Mouse (Mus musculus): ENCODE data around the gene Ccdc28a.

Ccdc28a gene

GRCm38 (mm10) chr10:18234560-18235401, at the start of gene Ccdc28a:
Ccdc28a (minus strand) TSS chr10:18234998.
- peak; percentile 96 for DNase-seq (ENCODE audit: low spot score)

DNA sequence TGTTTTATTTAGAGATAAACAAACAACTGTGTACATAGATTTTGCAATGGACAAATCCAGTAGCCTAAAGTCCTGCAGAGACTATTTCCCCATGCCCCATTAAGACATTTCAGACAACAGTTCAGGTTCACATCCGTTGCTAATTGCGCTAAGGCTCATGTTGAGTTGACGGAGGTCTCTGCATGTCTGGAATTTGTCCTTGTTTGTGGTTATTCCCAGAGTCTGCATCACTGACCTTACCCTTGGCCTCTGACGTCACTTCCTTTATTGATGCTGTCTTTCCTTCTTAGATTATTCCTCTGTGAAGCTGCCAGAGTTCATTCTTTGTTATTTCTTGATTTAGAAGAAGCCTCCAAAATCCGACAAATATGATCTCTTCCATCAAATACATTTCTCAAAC, 49.2 kb upstream of the Ccdc28a start:
- DNase-seq (ENCODE audit: low spot score) = no peak

- no peak for DNase-seq (ENCODE audit: low spot score)
Observed at GRCm38 (mm10) chr10:18276090-18276734, 41.4 kb upstream of the Ccdc28a start.

GRCm38 (mm10) chr10:18251345-18251744, 16.5 kb upstream of the Ccdc28a start:
- no peak for DNase-seq (ENCODE audit: low spot score)

GRCm38 (mm10) chr10:18243614-18244013, 8.8 kb upstream of the Ccdc28a start:
- no peak for DNase-seq (ENCODE audit: low spot score)

DNA sequence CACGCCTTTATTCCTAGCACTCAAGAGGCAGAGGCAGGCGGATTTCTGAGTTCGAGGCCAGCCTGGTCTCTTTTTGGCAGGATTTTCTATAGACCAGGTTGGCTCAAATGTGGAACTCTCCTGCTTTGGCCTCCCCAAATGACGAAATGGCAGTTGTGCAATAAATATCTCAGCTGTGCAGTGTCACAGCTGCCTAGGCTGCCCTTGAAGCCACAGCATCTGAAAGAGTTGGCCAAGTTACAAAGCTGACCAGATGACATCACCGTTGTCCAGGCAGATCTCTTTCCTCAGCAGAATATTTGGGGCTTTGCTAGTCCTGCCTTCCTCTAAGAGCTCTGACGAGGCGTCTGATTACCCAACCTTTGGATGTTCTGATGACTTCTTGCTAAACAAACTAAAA, 2.4 kb upstream of the Ccdc28a start:
- no peak for DNase-seq (ENCODE audit: low spot score)

- no peak for DNase-seq (ENCODE audit: low spot score)
Observed at GRCm38 (mm10) chr10:18236328-18236927, 1.6 kb upstream of the Ccdc28a start.

GRCm38 (mm10) chr10:18235402-18235747, 577 bp upstream of the Ccdc28a start:
- no peak for DNase-seq (ENCODE audit: low spot score)

DNA sequence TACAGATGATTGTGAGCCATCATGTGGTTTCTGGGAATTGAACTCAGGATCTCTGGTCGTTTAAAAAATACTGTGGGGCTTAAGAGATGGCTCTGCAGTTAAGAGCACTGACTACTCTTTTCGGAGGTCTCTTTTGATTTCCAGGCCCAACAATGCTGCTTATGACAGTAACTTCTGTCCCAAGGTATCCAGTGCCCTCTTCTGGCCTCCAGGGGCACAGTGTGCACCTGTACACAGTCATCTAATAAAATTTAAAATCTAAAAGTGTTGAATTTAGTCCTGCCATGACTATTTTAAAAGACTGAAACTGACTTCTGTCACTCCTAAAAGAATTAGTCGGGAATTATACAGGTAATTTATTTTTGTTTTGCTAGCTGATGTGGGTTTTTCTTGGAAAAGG, 907 bp downstream of the Ccdc28a start:
- DNase-seq (ENCODE audit: low spot score) = no peak

- DNase-seq (ENCODE audit: low spot score) = no peak
Observed at GRCm38 (mm10) chr10:18224386-18224785, 10.4 kb downstream of the Ccdc28a start.

DNA sequence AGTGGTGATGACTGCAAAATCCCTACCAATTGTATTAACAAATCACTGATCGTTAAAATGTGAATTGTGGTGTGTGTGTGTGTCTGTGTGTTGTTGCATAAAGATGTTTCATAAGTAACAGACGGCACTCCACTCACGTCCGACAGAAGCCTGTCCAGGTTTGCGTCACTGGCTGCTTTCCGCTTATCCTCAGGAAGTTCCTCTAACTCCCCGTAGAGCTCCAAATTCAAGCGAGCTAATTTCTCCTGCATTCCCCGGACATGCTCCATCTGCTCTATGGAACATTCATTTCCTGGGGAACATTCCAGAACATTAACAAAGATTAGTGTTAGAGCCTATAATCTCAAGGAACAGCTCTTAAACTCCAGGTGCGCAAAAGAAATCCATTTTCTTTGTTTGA, 15.4 kb downstream of the Ccdc28a start:
- DNase-seq (ENCODE audit: low spot score) = no peak

DNA sequence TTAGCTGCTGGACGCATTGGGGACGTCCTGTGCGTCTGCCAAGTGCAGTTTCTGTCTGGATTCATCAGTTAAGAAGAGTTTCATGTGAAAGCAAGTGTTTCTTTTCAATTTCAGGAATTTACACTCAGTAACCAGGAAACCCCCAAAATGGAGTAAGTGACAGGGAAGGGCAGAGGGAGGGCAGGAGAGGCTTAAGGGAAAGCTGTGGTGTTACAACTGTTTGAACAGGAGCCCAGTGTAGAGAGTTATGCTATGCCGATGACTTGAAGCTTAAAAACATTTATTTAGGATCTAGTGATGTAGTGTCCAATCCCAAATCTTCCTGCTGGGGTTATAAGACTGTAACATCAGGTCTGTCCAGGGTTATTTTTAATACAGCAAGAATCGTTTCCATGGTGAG, 20.7 kb downstream of the Ccdc28a start:
- DNase-seq (ENCODE audit: low spot score) = no peak

DNA sequence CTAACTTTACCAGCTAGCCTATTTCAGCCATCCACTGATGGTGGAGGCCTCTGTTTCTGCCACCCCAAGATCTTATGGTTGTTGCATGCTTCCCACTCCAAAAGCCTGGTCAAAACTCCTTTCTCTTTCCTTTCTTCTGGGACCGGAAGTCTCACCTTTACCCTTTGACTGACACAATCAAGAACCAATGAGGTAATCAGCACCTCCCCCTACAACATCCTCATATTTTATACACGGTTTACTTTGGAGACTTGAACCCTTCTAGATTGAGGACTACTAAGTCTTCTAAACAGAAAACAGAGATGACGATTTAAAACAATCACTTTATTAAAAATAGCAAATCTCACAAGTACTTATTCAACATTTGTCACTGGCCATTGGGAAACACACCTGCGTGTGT, 21.4 kb downstream of the Ccdc28a start:
- DNase-seq (ENCODE audit: low spot score) = no peak

GRCm38 (mm10) chr10:18210726-18211125, 24.1 kb downstream of the Ccdc28a start, which contains the start of gene Ect2l:
Ect2l (minus strand) TSS chr10:18210890.
- peak; percentile 45 for DNase-seq (ENCODE audit: low spot score)

- no peak for DNase-seq (ENCODE audit: low spot score)
Observed at GRCm38 (mm10) chr10:18210119-18210518, 24.7 kb downstream of the Ccdc28a start.

DNA sequence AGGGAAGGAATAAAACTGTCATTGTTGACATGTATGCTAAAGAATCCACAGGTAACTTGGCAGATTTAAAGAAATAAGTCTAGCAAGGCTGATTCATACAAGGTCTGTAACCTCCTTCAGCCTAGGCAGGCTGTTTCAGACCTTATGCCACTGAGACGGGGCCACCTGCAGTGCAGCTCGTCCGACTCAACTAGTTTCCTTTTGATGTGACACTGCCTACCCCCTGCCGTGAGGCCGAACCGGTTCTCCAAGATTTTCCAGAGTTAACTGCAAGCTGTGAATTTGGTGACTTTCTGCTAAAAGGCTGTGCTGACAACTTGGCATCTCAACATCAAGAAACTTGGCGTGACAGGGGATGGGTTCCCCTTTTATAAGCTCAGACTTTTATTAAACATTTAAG, 30.7 kb downstream of the Ccdc28a start:
- DNase-seq (ENCODE audit: low spot score) = no peak

GRCm38 (mm10) chr10:18202401-18202800, 32.4 kb downstream of the Ccdc28a start:
- no peak for DNase-seq (ENCODE audit: low spot score)

DNA sequence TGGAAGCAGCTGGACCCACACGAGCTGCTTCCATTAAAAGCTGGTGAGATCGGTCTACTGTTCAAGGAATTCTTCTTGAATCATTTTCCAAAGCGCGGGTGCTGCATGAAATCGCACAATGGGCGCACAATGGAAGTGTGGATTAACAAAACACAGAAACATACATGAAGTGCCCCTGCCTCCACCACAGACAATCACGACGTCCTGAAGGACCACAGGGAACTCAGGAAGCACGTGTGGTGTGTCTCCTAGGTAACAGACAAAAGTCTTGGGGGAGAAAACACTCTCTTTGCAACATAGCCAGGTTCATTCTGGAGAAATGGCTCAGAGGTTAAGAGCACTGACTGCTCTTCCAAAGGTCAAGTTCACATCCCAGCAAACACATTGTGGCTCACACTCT, 34.1 kb downstream of the Ccdc28a start:
- DNase-seq (ENCODE audit: low spot score) = no peak

GRCm38 (mm10) chr10:18199919-18200318, 34.9 kb downstream of the Ccdc28a start:
- DNase-seq (ENCODE audit: low spot score) = no peak

DNA sequence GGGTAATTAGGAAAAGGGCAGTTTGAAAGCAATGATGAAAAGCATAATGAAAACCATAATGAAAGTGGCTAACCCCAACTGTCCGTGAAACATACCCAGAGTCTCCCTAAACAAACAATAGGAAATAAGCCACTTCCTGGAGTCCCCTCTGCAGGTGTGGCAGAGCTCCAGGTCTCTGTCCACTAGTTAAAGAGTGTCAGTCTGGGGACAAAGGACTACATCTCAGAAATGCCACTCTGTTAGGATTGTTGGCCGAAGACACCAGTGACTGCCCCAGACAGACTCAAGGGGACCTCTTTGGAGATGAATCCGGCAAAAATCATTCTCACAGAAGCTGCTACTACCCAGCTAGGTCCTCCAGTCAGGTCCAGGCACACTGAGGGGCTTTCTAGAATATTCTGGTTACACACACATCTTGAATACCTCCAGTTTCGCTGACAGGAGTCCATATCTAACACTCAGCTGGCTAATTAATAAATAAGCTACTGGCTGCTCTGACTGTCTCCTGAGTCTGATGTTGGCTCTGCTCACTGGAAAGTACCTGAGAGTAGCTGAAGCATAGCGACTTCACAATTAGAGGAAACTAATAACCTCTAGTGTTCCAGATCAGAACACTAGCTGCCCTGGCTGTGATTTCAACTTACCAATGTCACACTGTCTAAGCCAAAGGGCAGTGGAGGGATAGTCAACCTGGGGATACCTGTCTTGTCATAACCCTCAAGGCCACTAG, 36.3 kb downstream of the Ccdc28a start:
- DNase-seq (ENCODE audit: low spot score) = no peak

DNA sequence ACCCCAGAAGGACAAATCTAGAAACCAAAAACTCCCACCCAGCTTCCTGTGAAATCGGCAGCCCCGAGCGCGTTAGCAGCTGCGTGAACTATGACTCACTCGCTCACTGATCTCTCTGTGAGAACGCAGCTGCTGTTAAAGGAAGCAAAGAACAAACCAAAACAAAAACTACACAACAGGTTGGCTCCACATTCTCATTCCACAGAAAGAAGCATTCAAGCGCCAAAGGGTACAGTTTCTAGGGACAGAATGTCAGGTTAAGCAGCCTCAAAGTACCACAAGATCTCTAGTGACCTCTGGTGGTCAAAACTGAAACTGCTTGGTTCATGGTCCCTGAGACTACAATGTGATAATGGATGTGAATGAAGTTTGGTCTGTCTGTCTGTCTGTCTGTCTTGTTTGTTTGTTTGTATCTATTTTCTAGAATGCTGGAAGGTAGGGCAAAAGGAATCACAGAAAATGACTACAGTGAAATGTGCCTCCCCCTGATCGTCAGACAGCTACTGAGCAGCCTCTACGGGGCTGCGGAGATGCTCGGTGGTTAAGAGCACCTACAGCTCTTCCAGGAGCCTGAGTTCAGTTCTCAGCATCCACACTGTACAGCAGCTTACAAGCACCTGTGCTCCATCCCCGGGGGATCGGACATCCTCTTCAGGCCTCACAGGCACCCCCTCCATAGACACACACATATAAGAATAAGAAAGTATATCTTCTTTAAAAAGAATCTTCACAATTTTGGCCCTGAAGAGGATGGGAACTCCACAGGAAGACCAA, 37.4 kb downstream of the Ccdc28a start:
- peak; percentile 59 for DNase-seq (ENCODE audit: low spot score)

- DNase-seq (ENCODE audit: low spot score) = peak; percentile 18
Observed at GRCm38 (mm10) chr10:18194737-18195141, 40.1 kb downstream of the Ccdc28a start.

Measured in yolk sac, embryonic 10.5 days (tissue).